In genomic region chr3:40799530-40800372, GRCm38 (mm10) we compare ENCODE assay signal across 7 mouse cellular contexts. TPM values are rescaled to one million over a fixed set of nuclear protein-coding genes. Genes with fewer than 3 reads are reported as not detected.
A peak's percentile ranks its signal among the peaks of the same experiment; 100 is the strongest.
DNase-seq lines count a peak whose midpoint lies in the region; ATAC-seq lines count a peak whose summit lies in the region.

TSS of gene Plk4 (plus strand) at chr3:40800019.

- H3K4me1 ChIP-seq in intestine, embryonic 16.5 days (ENCODE audit: control insufficient read depth, insufficient read depth, low read length), result 0 out of 2 replicates have a peak, but pooled peaks cover 2% of the 10 kb centered on the region
- peaks cover 6% of the 10 kb centered on the region for H3K4me1 ChIP-seq in midbrain, embryonic 11.5 days (ENCODE audit: control insufficient read depth, insufficient read depth, low read length)

- no peaks in the 10 kb centered on the region for H3K36me3 ChIP-seq in intestine, embryonic 16.5 days (ENCODE audit: control insufficient read depth, insufficient read depth, low read length)
- peaks cover 6% of the 10 kb centered on the region; the same call in 1 of the 2 replicates for H3K36me3 ChIP-seq in midbrain, embryonic 11.5 days (ENCODE audit: control insufficient read depth, insufficient read depth, low read length)

- no peaks in the 10 kb centered on the region for H3K27me3 ChIP-seq in intestine, embryonic 16.5 days (replicated peaks; ENCODE audit: control insufficient read depth, insufficient read depth, low read length)
- H3K27me3 ChIP-seq in midbrain, embryonic 11.5 days (ENCODE audit: control insufficient read depth, insufficient read depth, low read length), result no peaks in the 10 kb centered on the region

- WGBS in intestine, embryonic 16.5 days, result 2% methylated on average over 66 of the region's 66 CpGs
- 2% methylated on average over 66 of the region's 66 CpGs for WGBS in midbrain, embryonic 11.5 days

- peak within 1 kb of the TSS; percentile 87 for H3K4me2 ChIP-seq in intestine, embryonic 16.5 days (ENCODE audit: low read depth, low read length)
- peak within 1 kb of the TSS; percentile 80 for H3K4me2 ChIP-seq in midbrain, embryonic 11.5 days

- DNase-seq in adrenal gland, adult 8-10 months, result peak; percentile 96
- DNase-seq in embryo, embryonic 9.5 days (ENCODE audit: extremely low spot score), result peak; percentile 92
- peak; percentile 96 to 99 for DNase-seq in gastrocnemius, postnatal 4 days (ENCODE audit: low spot score in 2 of 2)
- peak; percentile 94 for DNase-seq in left cerebral cortex, postnatal 36 days (ENCODE audit: low spot score in 2 of 2)
- peak; percentile 99 for DNase-seq in midbrain, embryonic 11.5 days (ENCODE audit: low spot score, missing footprints)
- peak; percentile 97 for DNase-seq in skeletal muscle tissue, adult 2 months (ENCODE audit: low read depth, low spot score)

- peak within 1 kb of the TSS; percentile 93 for H3K4me3 ChIP-seq in intestine, embryonic 16.5 days (ENCODE audit: low read length)
- H3K4me3 ChIP-seq in midbrain, embryonic 11.5 days (ENCODE audit: low read depth, low read length), result peak within 1 kb of the TSS; percentile 92

- peak within 1 kb of the TSS; percentile 86 for H3K9ac ChIP-seq in intestine, embryonic 16.5 days (ENCODE audit: low read depth, low read length)
- H3K9ac ChIP-seq in midbrain, embryonic 11.5 days (ENCODE audit: low read length), result peak within 1 kb of the TSS; percentile 93

- peak within 1 kb of the TSS; percentile 72 for H3K27ac ChIP-seq in intestine, embryonic 16.5 days (ENCODE audit: low read length)
- H3K27ac ChIP-seq in midbrain, embryonic 11.5 days (ENCODE audit: low read depth, low read length), result no peak within 1 kb of the TSS; the same call in 1 of the 2 replicates

- peak; percentile 94 for ATAC-seq in intestine, embryonic 16.5 days
- ATAC-seq in midbrain, embryonic 11.5 days (ENCODE audit: low FRiP score), result peak; percentile 98

- intact Hi-C loops in left cerebral cortex, postnatal 36 days (cut with DNase I), result no loop called here

- H3K9me3 ChIP-seq in intestine, embryonic 16.5 days (ENCODE audit: control insufficient read depth, low read length), result no peaks in the 10 kb centered on the region
- H3K9me3 ChIP-seq in midbrain, embryonic 11.5 days (ENCODE audit: control insufficient read depth, low read length), result no peaks in the 10 kb centered on the region

RNA-seq across cellular contexts. Expression of gene Plk4, which starts in this region (rescaled TPM):
- 1 to 10 TPM; 4.2 to 8.7 (median 5.5) TPM for total RNA-seq in adrenal gland, adult 8-10 months (2022)
- 10 to 100 TPM; 16.1 to 18.3 TPM for total RNA-seq in gastrocnemius, postnatal 4 days (2021)
- polyA plus RNA-seq in intestine, embryonic 16.5 days (2015; fragmentation: Nextera tagmentation; extraction: Ambion mirVana), result 27.9 and 31.7 TPM in 2 replicates
- 1 to 10 TPM; 4.0 to 4.2 TPM for total RNA-seq in left cerebral cortex, postnatal 36 days (2021)
- 63.6 and 72.8 TPM in 2 replicates for polyA plus RNA-seq in midbrain, embryonic 11.5 days (2014; fragmentation: Nextera tagmentation; extraction: Ambion mirVana)
